Mouse (Mus musculus): ENCODE measurements around the gene Pgm5. TPM values are rescaled to one million over a fixed set of nuclear protein-coding genes. Genes with fewer than 3 reads are reported as not detected.

Pgm5 gene
- polyA plus RNA-seq, 1 experiment from 2014 or later: 0.14 TPM

GRCm38 (mm10) chr19:24671571-24671970, 190.1 kb downstream of the Pgm5 start:
- H3K4me1 ChIP-seq (ENCODE audit: control insufficient read depth, low read depth, low read length): no peaks in the 10 kb centered on the region
- no peak overlapping the region for H3K4me2 ChIP-seq (ENCODE audit: low read depth, low read length)
- H3K9me3 ChIP-seq (replicated peaks; ENCODE audit: control insufficient read depth, low read length): no peaks in the 10 kb centered on the region
- no peak overlapping the region for H3K4me3 ChIP-seq (ENCODE audit: low read depth, low read length)
- H3K27me3 ChIP-seq (ENCODE audit: control insufficient read depth, insufficient read depth, low read depth, low read length): no peaks in the 10 kb centered on the region
- no peak overlapping the region for H3K27ac ChIP-seq (ENCODE audit: low read length)
- H3K9ac ChIP-seq (ENCODE audit: low read depth, low read length): no peak overlapping the region
- WGBS (ENCODE audit: insufficient replicate concordance): 32% methylated on average over 3 of the region's 3 CpGs
- H3K36me3 ChIP-seq (ENCODE audit: control insufficient read depth, insufficient read depth): no peaks in the 10 kb centered on the region
- no peak for ATAC-seq (ENCODE audit: low read depth)

GRCm38 (mm10) chr19:24667527-24667926, 194.1 kb downstream of the Pgm5 start:
- H3K4me3 ChIP-seq (ENCODE audit: low read depth, low read length): no peak overlapping the region
- no peak for ATAC-seq (ENCODE audit: low read depth)
- 46% methylated on average over 3 of the region's 3 CpGs for WGBS (ENCODE audit: insufficient replicate concordance)

GRCm38 (mm10) chr19:24665771-24666170, 195.9 kb downstream of the Pgm5 start:
- 63% methylated on average over 11 of the region's 11 CpGs for WGBS (ENCODE audit: insufficient replicate concordance)
- no peak overlapping the region for H3K27ac ChIP-seq (ENCODE audit: low read length)
- no peak overlapping the region for H3K9ac ChIP-seq (ENCODE audit: low read depth, low read length)
- H3K4me1 ChIP-seq (ENCODE audit: control insufficient read depth, low read depth, low read length): no peaks in the 10 kb centered on the region
- H3K4me2 ChIP-seq (ENCODE audit: low read depth, low read length): no peak overlapping the region
- no peaks in the 10 kb centered on the region for H3K36me3 ChIP-seq (ENCODE audit: control insufficient read depth, insufficient read depth)
- no peaks in the 10 kb centered on the region for H3K27me3 ChIP-seq (ENCODE audit: control insufficient read depth, insufficient read depth, low read depth, low read length)
- no peaks in the 10 kb centered on the region for H3K9me3 ChIP-seq (replicated peaks; ENCODE audit: control insufficient read depth, low read length)
- ATAC-seq (ENCODE audit: low read depth): no peak
- no peak overlapping the region for H3K4me3 ChIP-seq (ENCODE audit: low read depth, low read length)

More at GRCm38 (mm10) chr19:24667527-24667926, 194.1 kb downstream of the Pgm5 start:
- H3K9me3 ChIP-seq (replicated peaks; ENCODE audit: control insufficient read depth, low read length): no peaks in the 10 kb centered on the region
- H3K4me2 ChIP-seq (ENCODE audit: low read depth, low read length): no peak overlapping the region
- no peaks in the 10 kb centered on the region for H3K4me1 ChIP-seq (ENCODE audit: control insufficient read depth, low read depth, low read length)
- no peak overlapping the region for H3K9ac ChIP-seq (ENCODE audit: low read depth, low read length)
- H3K27ac ChIP-seq (ENCODE audit: low read length): no peak overlapping the region
- H3K36me3 ChIP-seq (ENCODE audit: control insufficient read depth, insufficient read depth): no peaks in the 10 kb centered on the region
- no peaks in the 10 kb centered on the region for H3K27me3 ChIP-seq (ENCODE audit: control insufficient read depth, insufficient read depth, low read depth, low read length)

GRCm38 (mm10) chr19:24662346-24662745, 199.3 kb downstream of the Pgm5 start:
- Histone ChIP-seq H3K9me3 (replicated peaks; ENCODE audit: control insufficient read depth, low read length) (no peaks in the 10 kb centered on the region), H3K27ac (ENCODE audit: low read length) (no peak overlapping the region), H3K27me3 (ENCODE audit: control insufficient read depth, insufficient read depth, low read depth, low read length) (no peaks in the 10 kb centered on the region), H3K36me3 (ENCODE audit: control insufficient read depth, insufficient read depth) (no peaks in the 10 kb centered on the region), H3K9ac (ENCODE audit: low read depth, low read length) (no peak overlapping the region), H3K4me3 (ENCODE audit: low read depth, low read length) (no peak overlapping the region), H3K4me2 (ENCODE audit: low read depth, low read length) (no peak overlapping the region), H3K4me1 (ENCODE audit: control insufficient read depth, low read depth, low read length) (no peaks in the 10 kb centered on the region)
- 64% methylated on average over 2 of the region's 2 CpGs for WGBS (ENCODE audit: insufficient replicate concordance)
- ATAC-seq (ENCODE audit: low read depth): no peak

- no peak for ATAC-seq (ENCODE audit: low read depth)
- H3K27ac ChIP-seq (ENCODE audit: low read length): no peak overlapping the region
Observed at GRCm38 (mm10) chr19:24656981-24657380, 204.7 kb downstream of the Pgm5 start.

GRCm38 (mm10) chr19:24653230-24653799, 208.3 kb downstream of the Pgm5 start:
- no peak overlapping the region for H3K4me3 ChIP-seq (ENCODE audit: low read depth, low read length)
- H3K36me3 ChIP-seq (ENCODE audit: control insufficient read depth, insufficient read depth): no peaks in the 10 kb centered on the region
- ATAC-seq (ENCODE audit: low read depth): no peak
- H3K4me2 ChIP-seq (ENCODE audit: low read depth, low read length): no peak overlapping the region
- 61% methylated on average over 9 of the region's 9 CpGs for WGBS (ENCODE audit: insufficient replicate concordance)
- no peaks in the 10 kb centered on the region for H3K9me3 ChIP-seq (replicated peaks; ENCODE audit: control insufficient read depth, low read length)
- H3K4me1 ChIP-seq (ENCODE audit: control insufficient read depth, low read depth, low read length): no peaks in the 10 kb centered on the region
- H3K9ac ChIP-seq (ENCODE audit: low read depth, low read length): no peak overlapping the region
- no peak overlapping the region for H3K27ac ChIP-seq (ENCODE audit: low read length)
- no peaks in the 10 kb centered on the region for H3K27me3 ChIP-seq (ENCODE audit: control insufficient read depth, insufficient read depth, low read depth, low read length)

More at GRCm38 (mm10) chr19:24656981-24657380, 204.7 kb downstream of the Pgm5 start:
- Histone ChIP-seq H3K4me1 (ENCODE audit: control insufficient read depth, low read depth, low read length) (no peaks in the 10 kb centered on the region), H3K4me2 (ENCODE audit: low read depth, low read length) (no peak overlapping the region), H3K9me3 (replicated peaks; ENCODE audit: control insufficient read depth, low read length) (no peaks in the 10 kb centered on the region), H3K27me3 (ENCODE audit: control insufficient read depth, insufficient read depth, low read depth, low read length) (no peaks in the 10 kb centered on the region), H3K36me3 (ENCODE audit: control insufficient read depth, insufficient read depth) (no peaks in the 10 kb centered on the region), H3K9ac (ENCODE audit: low read depth, low read length) (no peak overlapping the region), H3K4me3 (ENCODE audit: low read depth, low read length) (no peak overlapping the region)
- WGBS (ENCODE audit: insufficient replicate concordance): 52% methylated on average over 3 of the region's 3 CpGs

- Histone ChIP-seq H3K27ac (ENCODE audit: low read length) (no peak overlapping the region), H3K4me1 (ENCODE audit: control insufficient read depth, low read depth, low read length) (no peaks in the 10 kb centered on the region), H3K9ac (ENCODE audit: low read depth, low read length) (no peak overlapping the region), H3K4me3 (ENCODE audit: low read depth, low read length) (no peak overlapping the region), H3K4me2 (ENCODE audit: low read depth, low read length) (no peak overlapping the region), H3K36me3 (ENCODE audit: control insufficient read depth, insufficient read depth) (no peaks in the 10 kb centered on the region), H3K9me3 (replicated peaks; ENCODE audit: control insufficient read depth, low read length) (no peaks in the 10 kb centered on the region), H3K27me3 (ENCODE audit: control insufficient read depth, insufficient read depth, low read depth, low read length) (no peaks in the 10 kb centered on the region)
- ATAC-seq (ENCODE audit: low read depth): no peak
- 32% methylated on average over 6 of the region's 6 CpGs for WGBS (ENCODE audit: insufficient replicate concordance)
Observed at GRCm38 (mm10) chr19:24652342-24653019, 209.2 kb downstream of the Pgm5 start.

- no peak overlapping the region for H3K9ac ChIP-seq (ENCODE audit: low read depth, low read length)
- H3K27me3 ChIP-seq (ENCODE audit: control insufficient read depth, insufficient read depth, low read depth, low read length): no peaks in the 10 kb centered on the region
- H3K4me3 ChIP-seq (ENCODE audit: low read depth, low read length): no peak overlapping the region
- no peak for ATAC-seq (ENCODE audit: low read depth)
- WGBS (ENCODE audit: insufficient replicate concordance): 50% methylated on average over 2 of the region's 2 CpGs
- no peaks in the 10 kb centered on the region for H3K36me3 ChIP-seq (ENCODE audit: control insufficient read depth, insufficient read depth)
- H3K4me2 ChIP-seq (ENCODE audit: low read depth, low read length): no peak overlapping the region
- H3K4me1 ChIP-seq (ENCODE audit: control insufficient read depth, low read depth, low read length): no peaks in the 10 kb centered on the region
- no peak overlapping the region for H3K27ac ChIP-seq (ENCODE audit: low read length)
- H3K9me3 ChIP-seq (replicated peaks; ENCODE audit: control insufficient read depth, low read length): no peaks in the 10 kb centered on the region
Observed at GRCm38 (mm10) chr19:24651595-24651994, 210.1 kb downstream of the Pgm5 start.

GRCm38 (mm10) chr19:24650428-24650827, 211.2 kb downstream of the Pgm5 start:
- H3K4me3 ChIP-seq (ENCODE audit: low read depth, low read length): no peak overlapping the region
- no peak overlapping the region for H3K9ac ChIP-seq (ENCODE audit: low read depth, low read length)
- H3K9me3 ChIP-seq (replicated peaks; ENCODE audit: control insufficient read depth, low read length): no peaks in the 10 kb centered on the region
- H3K27ac ChIP-seq (ENCODE audit: low read length): no peak overlapping the region
- no peak overlapping the region for H3K4me2 ChIP-seq (ENCODE audit: low read depth, low read length)
- no peak for ATAC-seq (ENCODE audit: low read depth)
- H3K4me1 ChIP-seq (ENCODE audit: control insufficient read depth, low read depth, low read length): no peaks in the 10 kb centered on the region
- no peaks in the 10 kb centered on the region for H3K27me3 ChIP-seq (ENCODE audit: control insufficient read depth, insufficient read depth, low read depth, low read length)
- no peaks in the 10 kb centered on the region for H3K36me3 ChIP-seq (ENCODE audit: control insufficient read depth, insufficient read depth)
- WGBS (ENCODE audit: insufficient replicate concordance): 65% methylated on average over 8 of the region's 8 CpGs
